Mouse (Mus musculus) kidney, embryonic 16.5 days (tissue): ENCODE data around the gene Zfp595. TPM values are rescaled to one million over a fixed set of nuclear protein-coding genes. Genes with fewer than 3 reads are reported as not detected.
A peak's percentile ranks its signal among the peaks of the same experiment; 100 is the strongest.
"Not testable (repeated sequence)": the region's sequence is repeated elsewhere in the genome, so short reads cannot be mapped to it uniquely, and the experiment has no call there.

Experiments used
- ATAC-seq: fragments of 200-750 bp; cut with Nextera tagmentation; 2 replicates; pipeline ENCODE4 v1.8.0; 2017; ENCODE audit warnings: moderate TSS enrichment; ENCODE audit not compliant: low FRiP score, low TSS enrichment
- H3K27ac ChIP-seq: fragments of 300-500 bp; sonication (generic); 2 replicates; pipeline ENCODE4 v1.5.1; 2014; ENCODE audit warnings: low read length
- H3K27me3 ChIP-seq: fragments of 300-500 bp; sonication (generic); 2 replicates; pipeline ENCODE4 v1.6.1; 2014; ENCODE audit warnings: low read length, control low read depth, mixed read lengths; ENCODE audit not compliant: insufficient read depth
- H3K36me3 ChIP-seq: fragments of 300-500 bp; sonication (generic); 2 replicates; pipeline ENCODE4 v1.6.1; 2014; ENCODE audit warnings: low read length, control low read depth, mixed read lengths; ENCODE audit not compliant: insufficient read depth
- H3K4me1 ChIP-seq: fragments of 300-500 bp; sonication (generic); 2 replicates; pipeline ENCODE4 v1.6.1; 2014; ENCODE audit warnings: low read length, control low read depth, mixed read lengths; ENCODE audit not compliant: insufficient read depth
- H3K4me2 ChIP-seq: fragments of 300-500 bp; sonication (generic); replicated peaks from 2 replicates; pipeline ENCODE4 v1.6.1; 2014; ENCODE audit warnings: low read depth, low read length
- H3K4me3 ChIP-seq: fragments of 300-500 bp; sonication (generic); 2 replicates; pipeline ENCODE4 v1.5.1; 2014; ENCODE audit warnings: mild to moderate bottlenecking, low read length
- H3K9ac ChIP-seq: fragments of 300-500 bp; sonication (generic); replicated peaks from 2 replicates; pipeline ENCODE4 v1.6.1; 2014; ENCODE audit warnings: low read length
- H3K9me3 ChIP-seq: fragments of 300-500 bp; sonication (generic); 2 replicates; pipeline ENCODE4 v1.6.1; 2016; ENCODE audit warnings: low read length, control low read depth
- WGBS: fragments of 180-500 bp; shearing (Covaris S2); extraction: QIAGEN DNeasy Blood & Tissue Kit; methylation state at CpG from one replicate; pipeline ENCODE4 v1.1.7; 2014; 5-methylcytosine and 5-hydroxymethylcytosine counted together
- polyA plus RNA-seq: library from polyadenylated mRNA; unstranded; fragments of >200 nt; fragmentation: Nextera tagmentation; extraction: Ambion mirVana; gene quantifications from 2 replicates; pipeline ENCODE4 v1.2.1, GENCODE M21; 2015

The Zfp595 gene
- polyA plus RNA-seq, 1 experiment from 2014 or later, result 2.7 TPM

GRCm38 (mm10) chr13:67305822-67306672 lies 26.3 kb downstream of the Zfp595 start, which contains the start of gene Zfp457:
Zfp457 (minus strand) TSS chr13:67306485.
- H3K4me1 ChIP-seq, result no peaks in the 10 kb centered on the region; the same call in 1 of the 2 replicates
- H3K27ac ChIP-seq, result no peak within 1 kb of the TSS
- peak; percentile 99 for ATAC-seq
- H3K9me3 ChIP-seq, result no peaks in the 10 kb centered on the region
- H3K27me3 ChIP-seq, result no peaks in the 10 kb centered on the region
- H3K9ac ChIP-seq, result peak within 1 kb of the TSS; percentile 82
- peak within 1 kb of the TSS; percentile 72 for H3K4me3 ChIP-seq
- WGBS, result 8% methylated on average over 16 of the region's 16 CpGs
- no peaks in the 10 kb centered on the region for H3K36me3 ChIP-seq
- peak within 1 kb of the TSS; percentile 86 for H3K4me2 ChIP-seq

GRCm38 (mm10) chr13:67278314-67278713 lies 54.1 kb downstream of the Zfp595 start, which contains the start of gene Zfp458:
Zfp458 (minus strand) TSS chr13:67278466.
- H3K27ac ChIP-seq, result no peak within 1 kb of the TSS
- no peaks in the 10 kb centered on the region for H3K9me3 ChIP-seq
- H3K4me1 ChIP-seq, result no peaks in the 10 kb centered on the region
- no peak within 1 kb of the TSS for H3K4me3 ChIP-seq
- 0 out of 2 replicates have a peak, but pooled peaks have one; percentile 9 for ATAC-seq
- H3K9ac ChIP-seq, result no peak within 1 kb of the TSS
- 49% methylated on average over 7 of the region's 7 CpGs for WGBS
- H3K4me2 ChIP-seq, result peak within 1 kb of the TSS; percentile 34
- no peaks in the 10 kb centered on the region for H3K27me3 ChIP-seq
- no peaks in the 10 kb centered on the region for H3K36me3 ChIP-seq

- ATAC-seq, result peak; percentile 53
- Histone ChIP-seq H3K4me3 (peak overlapping the region; percentile 86), H3K27ac (0 out of 2 replicates have a peak overlapping the region, but pooled peaks have one; percentile 53), H3K4me2 (peak overlapping the region; percentile 69), H3K9ac (peak overlapping the region; percentile 84)
- H3K36me3 ChIP-seq, H3K4me1 ChIP-seq, H3K27me3 ChIP-seq, H3K9me3 ChIP-seq: not testable (repeated sequence)
- 48% methylated on average over 8 of the region's 9 CpGs for WGBS
These were observed 62.8 kb downstream of the Zfp595 start for GRCm38 (mm10) chr13:67269383-67270065.

- Histone ChIP-seq H3K27ac (0 out of 2 replicates have a peak overlapping the region, but pooled peaks have one; percentile 53), H3K4me2 (peak overlapping the region; percentile 69), H3K36me3 (peaks cover 6% of the 10 kb centered on the region), H3K4me3 (peak overlapping the region; percentile 86), H3K9ac (peak overlapping the region; percentile 84), H3K27me3 (no peaks in the 10 kb centered on the region), H3K9me3 (0 out of 2 replicates have a peak, but pooled peaks cover 7% of the 10 kb centered on the region), H3K4me1 (no peaks in the 10 kb centered on the region)
- 7% methylated on average over 18 of the region's 18 CpGs for WGBS
- ATAC-seq, result peak; percentile 99
These were observed 63.6 kb downstream of the Zfp595 start for GRCm38 (mm10) chr13:67268568-67269369.

Other genes with a start within 250 kb of the Zfp595 start
- 5.1 and 5.8 TPM in 2 replicates for gene Zfp708, start 234.6 kb downstream of the Zfp595 start, polyA plus RNA-seq
- 3.3 and 3.9 TPM in 2 replicates for gene Gm28557, start 224.0 kb downstream of the Zfp595 start, polyA plus RNA-seq
- gene Rslcan18, start 216.3 kb downstream of the Zfp595 start, polyA plus RNA-seq, result 0.22 and 0.40 TPM in 2 replicates
- gene Zfp759, start 210.9 kb downstream of the Zfp595 start, polyA plus RNA-seq, result 2.1 and 2.7 TPM in 2 replicates
- 8.8 and 10.0 TPM in 2 replicates for gene Rsl1, start 159.4 kb downstream of the Zfp595 start, polyA plus RNA-seq
- 1.5 and 1.8 TPM in 2 replicates for gene Zfp455, start 138.1 kb downstream of the Zfp595 start, polyA plus RNA-seq
- gene Zfp458, start 54.1 kb downstream of the Zfp595 start, polyA plus RNA-seq, result 1.6 and 2.1 TPM in 2 replicates
- 0.76 and 0.86 TPM in 2 replicates for gene Zfp457, start 26.1 kb downstream of the Zfp595 start, polyA plus RNA-seq
- not detected in 2 replicates for gene Gm28044, start 28.0 kb upstream of the Zfp595 start, polyA plus RNA-seq
- 1.3 TPM in 2 replicates for gene Zfp953, start 28.0 kb upstream of the Zfp595 start, polyA plus RNA-seq
- 0.44 and 0.50 TPM in 2 replicates for gene Gm28041, start 43.2 kb upstream of the Zfp595 start, polyA plus RNA-seq
- 1.6 and 2.4 TPM in 2 replicates for gene Zfp456, start 43.2 kb upstream of the Zfp595 start, polyA plus RNA-seq
- gene Zfp429, start 67.2 kb upstream of the Zfp595 start, polyA plus RNA-seq, result 8.5 and 10.1 TPM in 2 replicates
- 1.1 TPM in 2 replicates for gene Zfp459, start 88.8 kb upstream of the Zfp595 start, polyA plus RNA-seq
- 10.7 and 12.0 TPM in 2 replicates for gene Zfp874a, start 119.1 kb upstream of the Zfp595 start, polyA plus RNA-seq
- gene Zfp874b, start 151.7 kb upstream of the Zfp595 start, polyA plus RNA-seq, result 2.6 and 3.4 TPM in 2 replicates
- gene Zfp58, start 168.0 kb upstream of the Zfp595 start, polyA plus RNA-seq, result 14.4 and 15.2 TPM in 2 replicates
- gene Gm26965, start 193.6 kb upstream of the Zfp595 start, polyA plus RNA-seq, result not detected in 2 replicates
- gene Zfp87, start 193.6 kb upstream of the Zfp595 start, polyA plus RNA-seq, result 26.1 and 28.3 TPM in 2 replicates
- gene Zfp748, start 221.3 kb upstream of the Zfp595 start, polyA plus RNA-seq, result 13.5 and 16.0 TPM in 2 replicates